Mouse (Mus musculus) cortical plate, adult 2 months (tissue): ENCODE measurements around the gene Fstl4.

ENCODE experiments used
- CTCF ChIP-seq: fragments of 200-500 bp; IDR thresholded peaks from 2 replicates; pipeline ENCODE4 v1.5.1; 2011; ENCODE audit warnings: mild to moderate bottlenecking, control low read depth, low read length; ENCODE audit not compliant: insufficient read depth; ENCODE audit errors: extremely low read depth
- POLR2A ChIP-seq: fragments of 200-500 bp; IDR thresholded peaks from 2 replicates; pipeline ENCODE4 v1.6.1; 2011; ENCODE audit warnings: mild to moderate bottlenecking, low read length, control low read depth; ENCODE audit not compliant: insufficient read depth; ENCODE audit errors: extremely low read depth

GRCm38 (mm10) chr11:52872846-52873512 is 108.5 kb downstream of the Fstl4 start:
- TF ChIP-seq POLR2A, result no peak
- no peak for TF ChIP-seq CTCF
